Mouse (Mus musculus) left cerebral cortex, postnatal 36 days (tissue): ENCODE data around the gene Olfr692. TPM values are rescaled to one million over a fixed set of nuclear protein-coding genes. Genes with fewer than 3 reads are reported as not detected.
"Not testable (repeated sequence)": the region's sequence is repeated elsewhere in the genome, so short reads cannot be mapped to it uniquely, and the experiment has no call there.

Source experiments
- DNase-seq, 2 experiments: peaks; one replicate each; pipeline ENCODE4 v3.0.0; 2021 to 2022; ENCODE audit warnings: low spot score in 2 of 2, mixed read lengths in 1 of 2
- intact Hi-C: fragments of 180-260 bp; cut with DNase I; formaldehyde crosslinking; loops from one replicate; pipeline ENCODE4 v1.15.1; 2025
- total RNA-seq, 2 experiments: library from RNA; stranded (reverse); gene quantifications; 2 replicates each; pipeline ENCODE4 v1.2.3; 2021

Gene Olfr692
- total RNA-seq, result not detected

- intact Hi-C loops, result no loop called here
- no peak for DNase-seq
These were observed at the start of gene Olfr692 for GRCm38 (mm10) chr7:105367930-105368329. Olfr692 (plus strand) TSS chr7:105368230.

DNA sequence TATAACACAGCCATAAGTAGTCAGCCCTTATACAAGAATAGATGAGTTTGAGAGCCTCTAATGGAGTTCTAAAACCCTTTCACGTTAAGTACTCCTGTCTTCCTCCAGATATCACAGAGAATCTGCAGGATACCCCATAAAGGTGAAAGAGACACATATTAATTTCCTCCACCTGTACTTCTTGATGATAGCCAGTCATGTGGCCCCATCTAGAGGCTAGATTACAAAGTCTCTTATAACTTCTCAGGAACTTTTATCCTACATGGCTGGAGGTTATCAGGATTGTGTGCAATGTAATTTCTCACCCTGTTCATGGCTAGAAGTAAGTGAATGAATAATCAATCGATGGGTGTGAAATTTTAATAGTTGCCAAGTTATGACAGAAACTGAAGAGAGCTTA is 42.7 kb upstream of the Olfr692 start:
- intact Hi-C loops, result no loop called here
- no peak for DNase-seq

- no peak for DNase-seq
- intact Hi-C loops, result no loop called here
These were observed 34.0 kb upstream of the Olfr692 start, which contains the start of gene Olfr690 for GRCm38 (mm10) chr7:105334004-105334403. Olfr690 (minus strand) TSS chr7:105334104.

GRCm38 (mm10) chr7:105342170-105342569 is 25.9 kb upstream of the Olfr692 start, which contains the start of gene Olfr691:
Olfr691 (minus strand) TSS chr7:105342270.
- no peak for DNase-seq
- intact Hi-C loops, result no loop called here

- intact Hi-C loops, result no loop called here
- DNase-seq, result no peak
These were observed 25.3 kb upstream of the Olfr692 start for GRCm38 (mm10) chr7:105342752-105343151.

- intact Hi-C loops, DNase-seq: not testable (repeated sequence)
These were observed 12.0 kb upstream of the Olfr692 start for GRCm38 (mm10) chr7:105356064-105356463.

- DNase-seq, intact Hi-C loops: not testable (repeated sequence)
These were observed 11.5 kb upstream of the Olfr692 start for GRCm38 (mm10) chr7:105356487-105356886.

DNA sequence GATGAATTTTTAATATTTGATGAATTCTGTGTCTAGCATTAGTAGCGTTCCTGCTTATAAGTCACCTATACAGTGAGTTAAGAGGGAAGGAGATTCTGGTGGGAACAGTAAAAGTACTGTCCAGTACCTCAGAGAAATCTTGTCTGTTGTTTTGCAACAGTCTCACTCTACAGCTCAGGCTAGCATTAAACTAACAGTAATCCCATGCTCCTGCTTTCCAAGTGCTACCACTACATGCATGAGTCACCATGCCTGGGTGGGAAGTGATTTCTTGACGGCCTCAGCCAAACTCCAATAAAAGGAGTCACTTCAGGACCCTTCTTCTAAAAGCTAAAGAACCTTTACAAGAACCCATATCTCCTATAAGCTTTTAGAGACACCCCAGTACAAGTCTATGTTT is 6.3 kb upstream of the Olfr692 start:
- intact Hi-C loops, result no loop called here
- no peak for DNase-seq

DNA sequence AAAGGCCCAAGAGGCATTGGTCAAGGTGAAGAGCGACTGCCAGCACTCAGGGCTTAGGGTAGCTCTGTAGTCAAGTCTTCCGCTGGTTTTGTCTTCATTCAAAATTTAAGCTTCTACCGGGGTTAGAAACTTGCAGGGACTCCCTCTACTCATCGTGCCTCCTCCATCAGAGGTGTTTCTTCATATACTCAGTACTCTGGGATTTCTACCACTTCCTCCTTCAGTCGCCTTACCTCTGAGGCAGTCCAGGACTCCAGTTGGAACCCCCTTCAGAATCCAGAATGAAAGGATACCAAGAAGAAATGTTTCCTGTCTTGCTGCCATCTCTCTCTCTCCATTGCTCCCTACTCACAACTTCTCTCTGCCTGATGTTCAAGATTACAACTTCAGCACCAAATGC is 762 bp upstream of the Olfr692 start:
- intact Hi-C loops, result no loop called here

GRCm38 (mm10) chr7:105368521-105368920 is 491 bp downstream of the Olfr692 start:
- no peak for DNase-seq

More for the DNA sequence above, 762 bp upstream of the Olfr692 start:
- DNase-seq, result no peak

GRCm38 (mm10) chr7:105372912-105373311 is 4.9 kb downstream of the Olfr692 start:
- no peak for DNase-seq
- intact Hi-C loops, result no loop called here

More at GRCm38 (mm10) chr7:105368521-105368920, 491 bp downstream of the Olfr692 start:
- intact Hi-C loops, result no loop called here

DNA sequence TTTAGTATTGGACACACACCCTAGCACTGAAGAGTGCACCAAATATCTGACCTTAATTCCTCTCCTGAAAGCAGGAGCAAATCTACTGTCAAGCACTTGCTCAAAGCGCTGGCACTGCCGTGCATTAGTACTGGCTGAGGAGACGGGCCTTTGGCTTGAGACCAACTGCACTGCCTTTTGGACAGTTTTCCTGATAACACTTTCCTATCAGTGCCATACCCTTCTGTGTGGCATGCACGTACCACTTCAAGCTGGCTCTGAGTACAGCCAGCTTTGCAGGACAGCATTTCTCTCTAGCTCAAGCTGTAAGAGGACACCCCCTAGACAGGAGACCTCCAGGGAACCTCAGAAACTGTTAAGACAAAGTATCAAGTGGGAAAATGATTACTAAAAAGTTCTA is 5.5 kb downstream of the Olfr692 start:
- intact Hi-C loops, result no loop called here
- no peak for DNase-seq

- no peak for DNase-seq
- intact Hi-C loops, result no loop called here
These were observed 5.9 kb downstream of the Olfr692 start for GRCm38 (mm10) chr7:105373976-105374375.

- intact Hi-C loops, result no loop called here
- no peak for DNase-seq
These were observed 6.8 kb downstream of the Olfr692 start, which contains the start of gene Gm5901 for GRCm38 (mm10) chr7:105374866-105375265. Gm5901 (plus strand) TSS chr7:105375038.

GRCm38 (mm10) chr7:105380329-105380728 is 12.3 kb downstream of the Olfr692 start:
- DNase-seq, result no peak
- intact Hi-C loops, result no loop called here

- no peak for DNase-seq
These were observed 19.7 kb downstream of the Olfr692 start for GRCm38 (mm10) chr7:105387696-105388095.

GRCm38 (mm10) chr7:105390236-105390635 is 22.2 kb downstream of the Olfr692 start:
- intact Hi-C loops, result no loop called here
- no peak for DNase-seq

More at GRCm38 (mm10) chr7:105387696-105388095, 19.7 kb downstream of the Olfr692 start:
- intact Hi-C loops, result no loop called here

DNA sequence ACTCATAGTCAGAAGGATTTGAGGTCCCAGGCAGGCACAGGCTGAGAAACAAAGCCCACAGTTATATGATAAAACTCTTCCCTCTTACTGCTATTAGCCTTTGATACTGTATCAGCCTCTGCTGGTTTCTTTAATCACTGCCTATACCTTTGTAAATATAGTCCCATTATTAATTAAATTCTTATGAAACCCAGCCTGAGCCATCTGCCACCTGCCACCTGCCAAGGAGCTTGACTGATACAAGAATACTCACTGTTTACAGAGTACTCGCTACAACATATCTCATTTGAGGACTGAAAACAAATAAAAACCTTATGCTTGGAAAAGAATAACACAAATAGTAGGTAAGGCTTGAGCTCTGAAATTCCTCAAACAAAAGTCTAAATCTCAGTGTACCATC is 26.6 kb downstream of the Olfr692 start:
- DNase-seq, result no peak
- intact Hi-C loops, result no loop called here

DNA sequence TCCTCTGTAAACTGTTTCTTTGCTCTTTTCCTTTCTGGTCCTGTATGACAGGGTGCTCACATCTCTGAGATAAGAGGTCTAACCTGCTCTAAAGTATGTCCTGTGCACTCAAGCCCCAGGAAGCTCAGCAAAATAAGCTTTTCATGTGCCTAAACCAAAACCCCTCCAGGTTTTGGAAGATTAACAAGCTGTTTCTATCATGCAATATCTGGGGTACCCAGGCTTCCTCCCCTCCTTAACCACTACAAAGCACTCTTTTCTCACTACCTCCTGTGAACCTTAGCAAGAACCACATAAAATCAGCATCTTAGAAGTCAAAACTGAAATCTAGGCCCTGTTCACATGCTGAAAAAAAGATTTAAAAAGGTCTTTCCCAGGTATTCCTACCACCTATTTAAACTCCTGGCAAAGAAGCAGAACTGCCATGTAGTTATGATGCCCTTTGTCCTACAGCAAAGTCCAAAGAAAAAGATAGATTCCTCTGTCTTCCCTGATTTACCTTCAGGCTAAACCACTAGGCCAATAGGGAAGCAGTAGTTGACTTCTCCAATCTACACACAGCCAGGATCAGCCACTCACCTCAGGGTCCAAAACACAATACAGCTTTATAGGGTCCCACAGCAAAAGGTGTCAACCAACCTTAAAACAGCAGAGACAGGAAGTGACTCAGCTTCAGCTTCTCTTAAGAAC is 27.2 kb downstream of the Olfr692 start:
- no peak for DNase-seq
- intact Hi-C loops, result no loop called here

- DNase-seq, result no peak
- intact Hi-C loops, result no loop called here
These were observed 28.1 kb downstream of the Olfr692 start for GRCm38 (mm10) chr7:105396126-105396525.
